Mouse (Mus musculus): ENCODE measurements around the gene Mecom. TPM values are rescaled to one million over a fixed set of nuclear protein-coding genes. Genes with fewer than 3 reads are reported as not detected.

The Mecom gene
- total RNA-seq, 2 experiments from 2014 or later: 5.0 to 6.9 TPM

DNA sequence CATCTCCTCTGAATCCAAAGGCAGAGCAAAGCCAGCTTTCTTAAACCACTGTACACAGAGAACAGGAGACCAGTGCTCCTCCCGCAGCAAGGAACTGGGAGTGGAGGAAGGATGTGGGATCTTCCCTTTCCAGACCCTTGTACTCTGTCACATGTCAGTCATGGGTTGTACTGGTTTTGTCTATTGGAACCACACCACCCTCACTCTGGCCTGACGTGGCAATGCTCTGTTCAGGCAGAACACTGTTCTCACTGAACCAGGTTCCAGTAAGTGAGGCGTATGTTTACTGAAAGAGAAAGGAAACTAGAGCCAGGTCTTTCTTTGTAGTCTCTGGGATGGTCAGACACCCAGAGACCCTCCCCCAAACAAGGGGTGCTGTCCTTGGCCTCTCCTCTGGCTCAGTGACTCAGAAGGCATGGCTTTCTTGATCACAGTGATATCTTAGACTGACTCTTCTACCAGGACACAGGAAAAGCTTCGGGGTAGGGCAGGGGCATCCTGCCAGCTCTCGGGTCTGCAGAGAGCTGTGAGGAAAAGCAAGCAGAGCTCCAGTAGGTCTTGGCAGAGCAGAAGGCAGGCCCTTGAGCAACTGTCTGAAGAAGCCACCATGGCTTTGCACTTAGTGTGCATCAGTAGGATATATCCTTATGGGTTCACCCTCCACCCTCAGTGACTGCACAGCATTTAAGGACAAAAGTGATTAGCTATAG is 386.7 kb downstream of the Mecom start:
- DNase-seq (ENCODE audit: low spot score in 2 of 2): no peak

DNA sequence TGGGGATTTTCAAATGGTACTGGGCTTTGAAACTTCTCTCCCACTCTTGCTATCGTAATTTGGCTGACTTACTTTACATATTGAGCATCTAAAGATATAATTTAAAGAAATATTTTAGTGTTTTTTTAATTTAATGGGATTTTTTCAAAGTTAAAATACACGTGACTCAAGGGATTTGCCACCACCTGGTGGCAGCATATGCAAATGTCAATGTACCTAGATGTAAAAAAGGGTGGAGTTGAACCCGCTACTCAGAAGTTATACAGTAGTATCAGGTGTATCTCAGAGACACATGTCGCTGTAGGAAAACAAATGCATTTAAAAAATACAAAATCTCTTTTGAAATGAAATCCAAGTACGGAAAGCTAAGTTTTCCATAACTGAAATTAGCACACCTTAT is 387.5 kb downstream of the Mecom start:
- DNase-seq (ENCODE audit: low spot score in 2 of 2): no peak

DNA sequence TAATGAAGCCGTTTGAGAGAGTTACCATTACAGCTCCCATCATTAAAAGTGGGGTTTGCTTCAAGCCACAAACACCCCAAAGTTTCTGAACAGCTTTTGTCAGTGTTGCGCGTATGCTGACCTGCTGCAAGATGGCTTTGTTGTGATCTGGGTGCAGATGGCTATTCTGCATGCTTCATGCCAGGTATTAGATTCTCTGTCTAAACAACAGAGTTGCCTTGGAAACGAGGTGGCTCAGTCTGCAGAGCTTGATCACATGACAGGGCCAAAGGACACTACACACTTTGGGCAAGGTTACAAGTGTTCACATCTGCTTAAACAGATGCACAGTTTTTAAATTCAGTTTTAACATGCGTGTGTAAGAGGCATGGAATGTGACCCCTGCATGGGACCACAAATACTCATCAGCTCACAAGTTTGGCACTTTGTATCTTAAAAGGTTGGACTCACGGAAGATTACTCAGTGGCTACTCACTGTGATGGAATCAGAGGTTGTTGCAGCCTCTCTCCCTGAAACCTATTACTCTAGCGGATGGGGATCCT is 390.6 kb downstream of the Mecom start:
- DNase-seq (ENCODE audit: low spot score in 2 of 2): no peak

DNA sequence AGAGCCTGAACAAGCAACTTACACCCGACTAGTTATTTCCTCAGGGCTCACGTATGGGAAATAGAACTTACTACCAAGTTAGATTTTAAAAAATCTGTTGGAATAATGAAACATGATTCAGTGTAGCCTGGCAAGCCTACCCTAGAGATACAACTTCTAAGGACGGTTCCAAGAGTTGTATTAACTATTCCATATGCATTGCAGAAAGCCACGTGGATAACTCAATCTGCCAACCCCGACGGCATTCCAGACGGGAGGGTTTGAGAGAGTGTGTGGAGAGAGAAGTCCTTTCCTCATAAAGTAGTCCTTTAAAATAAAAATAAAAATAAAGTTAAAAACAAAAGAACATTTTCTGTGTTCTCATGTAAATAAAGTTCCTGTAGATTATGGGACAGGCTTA is 393.4 kb downstream of the Mecom start:
- no peak for DNase-seq (ENCODE audit: low spot score in 2 of 2)

DNA sequence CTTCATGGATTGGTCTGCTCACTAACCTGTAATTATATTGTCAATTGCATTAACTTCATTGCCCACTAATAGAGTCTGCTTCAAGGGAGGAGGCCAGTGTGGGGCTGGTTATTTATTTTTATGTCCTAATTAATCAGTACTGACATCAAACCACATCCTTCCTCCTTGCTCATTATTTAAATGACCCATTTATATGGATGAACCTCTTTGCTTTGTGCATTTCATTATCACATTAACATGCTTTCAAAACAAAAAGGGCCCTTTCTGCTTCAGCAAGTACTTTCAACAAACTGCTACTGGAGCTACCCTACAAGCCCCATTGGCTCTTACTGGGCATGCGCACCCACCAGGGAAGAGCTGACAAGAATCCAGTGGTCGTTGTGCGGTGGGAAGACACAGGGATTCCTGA is 393.9 kb downstream of the Mecom start:
- DNase-seq (ENCODE audit: low spot score in 2 of 2): no peak

DNA sequence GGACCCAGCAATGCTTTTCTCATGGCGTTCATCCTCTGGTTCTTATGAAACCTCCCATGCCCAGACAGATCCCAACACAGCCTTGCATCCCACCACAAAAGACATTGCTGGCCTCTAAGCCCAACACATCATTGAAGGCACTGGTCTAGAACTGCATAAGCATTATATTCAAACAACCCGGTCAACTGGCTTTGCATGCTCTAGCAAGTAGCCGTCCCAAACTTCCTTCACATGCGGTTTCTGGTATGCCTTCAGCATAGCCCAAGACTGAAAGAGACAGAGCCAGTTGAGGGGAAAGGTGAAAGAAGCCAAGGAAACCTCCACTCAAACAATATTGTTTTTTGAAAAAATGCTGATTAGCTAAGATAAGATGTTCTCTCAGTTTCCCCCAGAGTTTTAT is 397.7 kb downstream of the Mecom start:
- DNase-seq (ENCODE audit: low spot score in 2 of 2): no peak

DNA sequence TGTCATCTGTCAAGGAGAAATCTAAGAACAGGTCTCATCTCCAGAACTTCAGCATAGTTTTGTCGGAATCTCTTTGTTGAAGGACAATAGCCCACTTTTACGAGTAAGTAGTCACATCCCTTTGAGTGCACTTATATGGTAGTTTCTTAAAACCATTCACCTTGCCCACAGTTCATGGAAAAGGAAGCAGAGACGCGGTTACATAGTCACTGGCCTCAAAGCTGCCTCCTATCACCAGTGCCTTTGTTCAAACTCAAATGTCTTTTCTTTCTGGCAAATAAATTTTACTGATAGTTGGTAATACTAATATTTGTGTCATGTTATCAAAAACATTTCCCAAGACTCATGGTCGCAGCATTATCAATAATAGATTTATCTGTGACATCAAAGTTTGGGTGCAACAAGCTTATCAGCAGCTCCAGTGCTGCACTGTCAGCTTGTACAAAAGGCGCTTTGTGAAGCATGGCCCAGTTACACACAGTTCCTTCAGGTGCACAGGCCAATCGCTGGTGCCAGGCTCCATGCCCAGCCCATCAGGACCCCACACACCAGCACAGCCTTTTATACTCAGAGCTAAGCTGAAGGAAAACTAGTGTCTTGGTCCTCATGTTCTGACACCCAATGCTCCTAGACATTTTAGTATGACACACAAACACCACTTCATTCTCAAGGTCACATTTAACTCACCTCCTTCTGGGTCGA is 399.3 kb downstream of the Mecom start:
- no peak for DNase-seq (ENCODE audit: low spot score in 2 of 2)

DNA sequence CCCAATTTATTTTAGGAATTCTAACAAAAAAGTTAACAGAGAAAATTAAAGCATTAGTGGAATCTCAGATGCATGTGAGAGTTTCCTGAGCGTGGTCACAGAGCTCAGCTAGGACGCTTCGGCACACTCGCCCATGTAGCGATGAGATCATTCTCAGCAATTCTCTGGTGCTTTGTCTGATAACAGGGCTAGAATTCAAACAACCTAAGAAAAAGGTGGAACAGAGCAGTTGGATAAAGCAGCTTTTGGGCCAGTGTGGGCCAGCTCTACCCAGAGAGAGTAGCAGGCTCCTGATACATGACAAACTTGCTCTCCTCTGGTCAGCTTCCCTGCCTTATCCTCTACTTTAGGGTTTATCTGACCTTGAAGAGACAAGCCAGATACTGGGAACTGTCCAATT is 402.8 kb downstream of the Mecom start:
- DNase-seq (ENCODE audit: low spot score in 2 of 2): no peak

DNA sequence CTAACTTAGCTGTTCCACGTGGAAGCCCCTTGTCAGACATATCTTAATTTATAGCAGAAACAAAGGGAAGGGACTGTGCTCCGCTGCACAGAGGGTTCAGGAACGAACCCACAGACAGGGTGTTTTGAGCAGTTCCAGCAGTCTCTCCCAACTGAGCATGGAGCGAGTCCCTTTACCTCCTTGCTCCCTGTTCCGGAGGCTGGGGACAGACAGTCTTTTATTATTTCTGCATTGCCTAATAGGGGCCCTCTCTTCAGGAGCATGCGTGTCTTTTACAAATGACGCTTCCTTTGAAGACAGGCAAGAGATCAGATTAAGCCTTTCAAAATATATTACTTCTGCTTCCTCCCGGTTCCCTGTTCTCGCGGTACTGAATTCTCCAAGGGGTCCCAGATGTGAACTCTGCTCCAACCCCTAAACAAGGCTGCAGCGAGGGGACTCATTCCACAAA is 403.8 kb downstream of the Mecom start:
- no peak for DNase-seq (ENCODE audit: low spot score in 2 of 2)

DNA sequence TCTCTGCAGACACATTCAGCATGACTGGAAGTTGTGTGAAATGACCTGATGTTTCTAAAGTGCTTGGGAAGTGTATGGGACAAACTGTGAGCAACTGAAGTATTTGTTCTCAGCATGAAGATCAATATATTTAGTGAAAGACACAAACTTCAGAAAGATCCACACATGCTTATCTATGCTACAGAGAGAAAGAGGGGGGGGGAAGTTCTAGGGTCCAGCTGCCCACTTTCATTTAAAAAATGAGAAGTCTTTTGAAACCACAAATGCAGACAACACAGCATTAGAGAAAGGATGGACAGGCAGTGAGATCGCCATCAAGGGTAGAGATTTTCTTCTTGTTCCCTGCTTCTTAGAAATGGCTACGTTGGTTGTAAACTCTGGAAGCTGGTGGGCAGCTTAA is 404.4 kb downstream of the Mecom start:
- DNase-seq (ENCODE audit: low spot score in 2 of 2): no peak

DNA sequence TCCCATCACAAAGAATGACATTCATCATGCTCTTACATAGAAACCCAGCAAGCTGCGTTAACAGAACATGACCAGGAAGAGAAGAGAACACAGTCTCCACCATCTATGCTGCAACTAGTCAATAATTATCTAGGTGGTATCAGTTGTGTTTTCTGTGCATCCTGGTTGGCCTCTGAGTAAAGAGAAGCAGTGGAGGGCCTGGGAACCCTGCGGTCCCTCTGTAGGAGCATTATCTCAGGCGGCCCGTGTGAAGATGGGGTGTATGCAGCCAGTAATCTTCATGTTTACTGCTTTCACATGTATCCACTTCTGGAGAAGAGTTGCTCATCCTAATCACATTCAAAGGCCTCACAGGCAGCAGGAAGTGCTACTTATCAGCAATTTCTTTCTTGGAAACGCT is 407.5 kb downstream of the Mecom start:
- no peak for DNase-seq (ENCODE audit: low spot score in 2 of 2)

DNA sequence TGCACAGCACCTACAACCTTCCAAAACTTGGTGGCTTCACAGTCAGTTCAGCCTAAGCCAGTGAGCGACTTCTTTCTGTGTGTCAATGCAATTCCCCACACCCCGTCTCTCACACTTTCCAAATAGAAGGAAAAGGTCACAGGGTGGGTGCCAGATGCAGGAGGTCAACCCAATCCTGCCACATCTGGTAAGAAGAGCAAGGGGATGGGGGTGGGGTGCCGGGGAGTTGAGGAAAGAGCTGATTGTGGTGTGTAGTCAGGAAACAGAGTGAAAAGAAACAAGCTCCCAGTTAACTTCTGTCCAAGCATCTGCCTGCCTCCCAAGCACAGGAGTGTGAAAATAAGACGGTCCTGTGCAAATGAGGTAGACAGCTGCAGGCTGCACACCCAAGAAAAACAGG is 408.1 kb downstream of the Mecom start:
- no peak for DNase-seq (ENCODE audit: low spot score in 2 of 2)

DNA sequence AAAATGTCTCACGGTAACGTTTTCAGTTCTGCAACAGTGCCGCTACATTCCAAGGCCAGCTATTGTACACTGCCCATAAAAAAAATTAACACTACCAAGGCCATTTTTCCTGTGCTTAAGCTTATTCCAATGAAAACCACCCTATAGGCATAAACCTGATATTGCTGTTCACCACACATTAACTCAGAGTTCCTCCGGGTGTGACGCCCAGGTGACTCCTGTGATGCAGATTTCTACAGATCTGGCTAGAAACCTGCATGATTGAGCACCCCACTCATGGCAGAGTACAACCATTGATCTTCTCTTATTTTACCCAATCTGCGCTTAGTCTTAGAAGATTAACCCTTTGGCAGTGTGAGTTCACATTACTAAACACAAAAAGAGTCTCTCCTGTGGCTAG is 409.2 kb downstream of the Mecom start:
- no peak for DNase-seq (ENCODE audit: low spot score in 2 of 2)

DNA sequence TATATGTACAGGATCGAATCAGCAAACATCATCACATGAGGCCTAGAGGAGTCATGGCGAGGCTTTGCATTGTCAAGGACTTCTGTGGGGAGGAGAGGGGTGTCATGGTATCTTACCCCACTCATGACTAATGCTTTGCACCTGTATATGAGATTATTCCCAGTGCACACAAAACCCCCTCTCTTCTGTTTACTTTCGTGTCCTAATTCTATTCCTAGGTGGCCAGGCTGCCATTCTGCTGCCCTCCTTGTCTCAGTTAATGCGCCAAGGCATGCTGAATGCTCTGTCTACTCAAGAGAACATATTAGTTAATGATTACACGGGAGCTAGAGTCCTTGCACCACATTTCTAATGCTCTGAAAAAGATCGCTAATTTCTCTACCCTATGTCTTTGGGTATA is 412.0 kb downstream of the Mecom start:
- DNase-seq (ENCODE audit: low spot score in 2 of 2): no peak

DNA sequence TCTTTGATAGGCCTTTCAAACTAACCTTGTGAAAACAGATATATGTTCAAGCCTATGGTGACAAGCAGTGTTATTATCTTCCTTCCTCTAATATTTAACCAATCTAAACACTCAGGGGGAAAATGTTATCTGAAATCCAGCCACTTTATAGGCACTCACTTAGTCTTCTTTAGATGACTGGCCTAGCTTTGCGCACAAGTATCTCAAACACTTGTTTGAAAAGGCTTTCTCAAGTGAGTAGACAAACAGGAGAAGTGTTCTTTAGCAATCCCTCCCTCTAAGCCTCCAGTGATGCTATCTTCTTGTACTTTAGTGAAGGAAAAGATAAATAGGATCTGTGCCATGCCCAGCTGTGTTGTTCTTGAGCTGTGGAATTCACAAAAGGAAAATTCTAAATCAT is 412.7 kb downstream of the Mecom start:
- DNase-seq (ENCODE audit: low spot score in 2 of 2): no peak

DNA sequence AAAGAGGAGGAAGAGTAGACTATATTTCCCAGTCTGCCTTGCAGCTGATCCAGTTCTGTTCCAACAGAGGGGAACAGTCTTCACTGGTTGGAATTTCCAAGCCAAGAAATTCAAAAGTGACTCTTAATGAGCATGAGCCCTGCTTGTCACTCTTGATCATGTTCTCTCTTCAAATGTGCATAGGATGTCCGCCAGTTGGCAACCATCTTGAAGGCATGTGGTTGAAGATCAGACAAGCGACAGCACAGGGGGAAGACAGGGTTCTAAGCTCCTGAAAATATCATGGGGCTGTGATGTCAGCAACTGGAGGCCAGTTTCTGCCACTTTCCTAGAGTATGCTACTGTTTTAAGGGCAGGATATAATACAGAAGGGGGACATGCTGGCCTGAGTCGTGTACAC is 414.8 kb downstream of the Mecom start:
- no peak for DNase-seq (ENCODE audit: low spot score in 2 of 2)

DNA sequence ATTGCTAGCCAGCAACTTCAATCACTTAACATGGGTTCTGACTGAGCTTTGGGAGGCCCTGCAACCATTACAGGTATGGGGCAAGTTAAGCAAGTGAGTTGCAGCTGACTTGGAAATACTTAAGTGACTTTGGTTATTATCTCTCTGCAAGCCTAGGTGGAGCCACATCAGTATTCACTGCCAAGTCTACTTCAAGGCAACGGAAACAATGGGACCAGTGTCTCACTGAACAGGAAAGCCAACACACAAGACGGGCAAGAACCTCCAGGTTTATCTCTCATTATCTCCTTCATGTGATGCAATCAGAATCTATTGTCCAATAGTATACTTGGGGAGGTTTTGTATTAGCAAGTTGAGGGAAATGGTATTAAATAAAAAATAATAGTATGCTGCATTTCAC is 415.4 kb downstream of the Mecom start:
- no peak for DNase-seq (ENCODE audit: low spot score in 2 of 2)

DNA sequence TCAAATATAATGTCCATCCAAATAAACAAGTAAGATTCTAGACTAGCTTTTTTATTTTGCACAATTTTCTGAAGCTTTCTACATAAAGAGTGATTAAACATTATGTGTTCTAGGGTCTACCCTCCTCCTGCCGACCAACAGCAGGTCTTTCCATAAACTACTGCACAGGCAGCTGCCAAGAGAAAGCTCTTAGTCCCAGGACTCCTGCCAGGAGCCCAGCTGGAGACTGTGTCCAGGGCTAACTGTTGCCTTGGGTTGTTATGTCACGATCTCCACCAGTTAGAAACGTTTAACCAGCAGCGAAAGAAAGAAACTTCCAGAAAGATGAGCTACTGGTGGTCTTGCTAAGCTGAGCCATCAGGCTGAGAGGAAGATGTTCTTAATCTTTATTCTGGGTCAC is 417.3 kb downstream of the Mecom start:
- no peak for DNase-seq (ENCODE audit: low spot score in 2 of 2)

DNA sequence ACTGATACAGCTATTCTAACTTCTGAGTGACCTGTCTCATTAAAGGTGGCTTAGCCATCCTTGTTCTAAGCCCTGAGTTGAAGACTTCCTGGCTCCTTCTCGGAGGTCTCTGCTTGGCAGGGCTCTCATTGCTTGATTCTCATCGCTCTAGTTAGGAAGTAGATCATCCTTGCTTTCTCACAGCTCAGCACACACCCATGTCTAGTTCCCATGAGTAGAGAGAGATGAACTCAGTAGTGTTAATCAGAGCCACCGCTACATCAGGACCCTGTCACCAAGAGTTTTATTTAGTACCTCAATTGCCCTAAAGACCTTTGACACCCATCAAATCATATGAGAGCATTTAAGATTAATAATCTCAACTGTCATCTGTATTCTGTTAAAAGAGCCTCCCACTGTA is 425.2 kb downstream of the Mecom start:
- no peak for DNase-seq (ENCODE audit: low spot score in 2 of 2)

DNA sequence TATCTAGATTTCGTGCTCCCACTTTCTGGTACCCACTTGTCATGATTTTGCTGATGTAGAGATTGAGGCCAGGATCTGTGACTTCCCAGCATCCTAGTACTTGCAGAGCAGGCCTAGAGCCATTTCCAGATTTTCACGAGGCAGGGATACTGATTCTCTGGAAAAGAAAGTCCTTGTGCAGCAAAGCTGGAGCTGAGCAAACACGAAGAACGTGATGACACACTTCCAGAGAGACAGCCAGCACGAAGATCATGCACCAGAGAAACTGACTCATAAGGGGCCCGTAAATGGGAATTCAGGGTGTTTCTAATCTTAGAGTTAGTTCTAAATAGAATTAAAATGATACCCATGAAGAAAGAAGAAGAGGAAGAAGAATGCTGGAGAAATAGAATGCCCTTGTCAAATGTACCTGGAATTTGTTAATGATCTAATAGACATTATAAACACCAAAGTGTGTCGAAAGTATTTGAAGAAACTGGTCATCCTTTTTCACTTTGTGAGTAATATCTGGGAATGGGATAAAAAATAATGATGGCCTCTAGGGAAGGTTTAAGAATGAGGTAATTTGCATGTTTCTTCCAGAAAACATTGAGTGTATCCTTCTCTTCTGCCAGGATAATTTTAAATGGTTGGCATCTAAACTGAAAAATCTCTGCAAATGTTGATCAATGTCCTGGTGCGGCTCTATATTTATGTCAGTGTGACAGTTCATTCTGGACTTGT is 426.9 kb downstream of the Mecom start:
- no peak for DNase-seq (ENCODE audit: low spot score in 2 of 2)

DNA sequence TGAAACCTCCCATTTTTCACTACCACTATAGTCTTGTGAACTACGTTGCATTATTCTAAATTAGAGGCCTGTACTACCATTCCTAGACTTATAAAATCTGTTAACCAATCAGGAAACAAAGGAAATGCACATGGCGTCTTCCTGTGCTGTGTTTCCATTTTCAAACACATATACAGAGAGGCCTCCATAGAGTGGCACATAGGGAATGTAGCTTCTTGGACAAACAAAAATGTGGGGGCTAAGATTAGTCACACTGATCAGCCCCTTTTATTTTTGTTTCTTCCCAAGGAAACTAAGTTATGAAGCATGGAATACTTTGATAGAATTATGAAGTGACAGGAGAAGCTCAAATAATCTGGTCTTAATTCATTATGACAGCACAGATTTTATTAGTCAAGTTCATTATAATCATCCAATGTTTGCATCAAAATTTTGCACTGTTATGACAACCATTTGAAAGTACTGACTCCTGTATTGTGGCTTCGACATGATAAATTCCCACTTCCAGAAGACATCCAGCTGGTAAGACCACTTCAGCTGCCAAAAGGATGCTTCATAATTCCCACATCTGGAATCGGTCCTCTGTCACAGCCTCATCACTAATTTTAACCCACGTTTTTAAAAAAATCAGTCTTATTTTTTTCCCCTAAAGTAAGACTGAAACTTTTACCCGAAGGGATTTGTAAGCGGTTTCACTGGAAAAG is 429.1 kb downstream of the Mecom start:
- no peak for DNase-seq (ENCODE audit: low spot score in 2 of 2)
